Mouse (Mus musculus) right cerebral cortex, postnatal 14 days (tissue): ENCODE measurements at regions not wholly inside any gene's neighbourhood (a gene's known extent, or its start where the extent isn't known, plus 50 kb on each side); places are given as distances from the start of the nearest gene placed in this dataset.

Experiments used
- DNase-seq: peaks from one replicate; pipeline ENCODE4 v3.0.0; 2022

- DNase-seq = no peak
Observed at GRCm38 (mm10) chr12:27283964-27284363, 58.4 kb downstream of the Sox11 start.

GRCm38 (mm10) chr12:27261965-27262364 is 80.4 kb downstream of the Sox11 start:
- DNase-seq = no peak

DNA sequence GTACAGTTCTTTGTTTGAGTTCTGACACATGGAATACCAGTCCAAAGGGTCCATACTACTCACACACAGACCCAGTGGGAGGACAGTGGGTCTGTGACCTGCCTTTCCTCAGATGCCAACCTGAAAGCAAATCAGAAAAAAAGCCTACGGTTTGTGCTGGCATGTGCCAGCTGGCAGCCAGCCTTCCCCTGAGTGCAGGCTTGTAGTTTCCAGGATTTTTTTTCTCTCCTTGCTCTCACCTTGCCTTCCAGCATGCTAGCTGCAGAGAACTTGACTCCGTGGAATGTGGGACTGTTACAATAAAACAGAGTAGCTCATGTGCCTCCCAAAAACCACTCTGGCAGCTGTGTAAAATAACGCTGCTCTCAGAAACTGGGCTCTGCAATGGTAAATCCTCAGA is 88.2 kb downstream of the Sox11 start:
- no peak for DNase-seq

GRCm38 (mm10) chr12:27251521-27251920 is 90.9 kb downstream of the Sox11 start:
- DNase-seq = no peak

DNA sequence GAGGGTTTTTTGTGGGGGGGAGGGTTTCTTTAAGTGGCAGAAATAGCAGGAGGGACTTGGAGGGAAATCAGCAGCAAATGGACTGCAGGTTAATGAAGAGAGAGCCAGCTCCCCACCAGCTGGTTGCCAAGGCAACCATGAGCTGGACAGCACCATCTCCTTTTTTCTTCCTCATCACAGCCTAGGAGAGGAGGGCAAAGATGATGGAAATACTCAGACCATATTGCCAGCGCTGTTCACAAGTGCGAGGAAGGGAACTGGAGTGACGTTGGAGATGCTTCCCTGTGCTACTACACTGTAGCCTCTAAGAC is 93.9 kb downstream of the Sox11 start:
- DNase-seq = peak; percentile 8

- DNase-seq = peak; percentile 7
Observed at GRCm38 (mm10) chr12:27247756-27248544, 94.4 kb downstream of the Sox11 start.

GRCm38 (mm10) chr12:27235748-27236147 is 106.6 kb downstream of the Sox11 start:
- no peak for DNase-seq

GRCm38 (mm10) chr12:27221541-27221940 is 120.8 kb downstream of the Sox11 start:
- no peak for DNase-seq

- no peak for DNase-seq
Observed at GRCm38 (mm10) chr12:27201191-27201590, 141.2 kb downstream of the Sox11 start.

DNA sequence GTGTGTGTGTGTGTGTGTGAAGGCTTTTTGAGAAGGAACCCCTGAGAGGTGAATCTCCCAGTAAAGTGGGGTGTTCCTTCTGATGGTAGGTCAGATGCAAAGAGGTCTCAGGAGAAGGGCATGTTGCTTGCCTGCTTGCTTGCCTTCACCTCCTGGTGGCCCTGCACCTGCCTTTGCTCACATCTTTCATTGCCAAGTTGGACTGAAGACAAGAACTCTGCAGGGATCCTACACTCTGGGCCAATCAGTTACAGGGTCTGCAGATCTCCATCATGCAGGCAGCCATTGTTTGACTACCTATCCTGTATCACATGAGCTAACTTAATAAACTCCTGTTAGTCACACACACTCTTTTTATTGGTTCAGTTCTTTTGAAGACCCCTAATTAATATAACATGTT is 148.4 kb downstream of the Sox11 start:
- no peak for DNase-seq

DNA sequence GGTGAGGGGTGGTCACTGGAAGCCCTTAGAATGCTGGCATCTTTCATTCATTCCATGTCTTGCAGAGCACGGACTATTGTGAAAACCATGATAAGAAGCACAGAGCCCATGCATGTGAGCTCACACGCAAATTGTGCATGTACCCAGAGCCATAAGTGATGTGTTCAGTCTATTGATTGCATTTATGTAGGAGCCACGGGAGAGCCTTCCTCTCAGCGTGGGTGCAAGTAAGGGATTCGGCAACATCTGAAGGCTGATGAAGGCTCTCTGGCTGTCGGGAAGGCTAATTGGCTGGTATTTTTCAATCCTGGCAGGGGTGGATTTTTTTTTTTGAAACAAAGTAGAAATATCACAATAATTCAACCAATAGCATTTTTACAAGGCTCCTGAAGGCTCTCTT is 150.5 kb downstream of the Sox11 start:
- no peak for DNase-seq

- DNase-seq = no peak
Observed at GRCm38 (mm10) chr12:27187480-27187879, 154.9 kb downstream of the Sox11 start.

GRCm38 (mm10) chr12:27182397-27183375 is 159.7 kb downstream of the Sox11 start:
- no peak for DNase-seq

GRCm38 (mm10) chr12:27173561-27173960 is 168.8 kb downstream of the Sox11 start:
- DNase-seq = no peak

GRCm38 (mm10) chr12:27173151-27173550 is 169.2 kb downstream of the Sox11 start:
- DNase-seq = no peak

DNA sequence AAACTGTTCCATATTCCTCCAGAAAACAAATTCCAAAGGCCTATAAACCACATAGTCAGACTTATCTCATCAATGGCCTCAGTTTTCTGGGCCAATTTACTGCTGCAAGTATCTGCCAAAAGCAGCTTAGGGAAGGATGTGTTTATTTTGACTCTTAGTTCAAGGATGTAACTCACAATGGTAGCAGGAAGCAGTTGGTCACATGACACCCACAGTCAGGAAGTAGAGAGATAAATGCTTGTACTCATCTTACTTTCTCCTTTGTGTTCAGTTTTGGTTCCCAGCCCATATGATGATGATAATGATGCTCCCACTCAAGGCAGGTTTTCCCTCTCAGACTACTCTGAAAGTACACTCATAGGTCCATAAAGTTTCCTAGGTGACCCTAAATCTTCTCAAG is 170.8 kb downstream of the Sox11 start:
- DNase-seq = no peak

DNA sequence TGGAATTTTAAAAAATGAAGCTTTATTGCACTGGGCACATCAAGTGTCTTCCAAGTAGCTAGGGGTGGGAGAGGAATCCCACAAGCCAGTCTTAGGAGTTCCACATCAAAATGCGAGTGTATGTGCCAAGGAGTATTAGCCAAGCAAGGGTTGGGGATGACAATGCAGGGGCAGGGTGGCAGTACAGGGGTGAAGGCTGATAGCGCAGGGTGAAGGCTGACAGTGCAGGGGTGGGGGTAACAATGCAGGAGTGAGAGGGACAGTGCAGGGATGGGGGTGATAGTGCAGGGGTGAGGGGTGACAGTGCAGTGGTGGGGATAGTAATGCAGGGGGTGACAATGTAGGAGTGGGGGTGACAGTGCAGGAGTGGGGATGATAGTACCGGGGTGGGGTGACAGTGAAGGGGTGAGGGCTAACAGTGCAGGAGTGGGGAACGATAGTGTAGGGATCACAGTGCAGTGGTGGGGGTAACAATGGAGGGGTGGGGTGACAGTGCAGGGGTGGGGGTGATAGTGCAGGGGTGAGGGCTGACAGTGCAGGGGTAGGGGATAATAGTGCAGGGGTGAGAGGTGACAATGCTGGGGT is 177.4 kb downstream of the Sox11 start:
- DNase-seq = no peak

DNA sequence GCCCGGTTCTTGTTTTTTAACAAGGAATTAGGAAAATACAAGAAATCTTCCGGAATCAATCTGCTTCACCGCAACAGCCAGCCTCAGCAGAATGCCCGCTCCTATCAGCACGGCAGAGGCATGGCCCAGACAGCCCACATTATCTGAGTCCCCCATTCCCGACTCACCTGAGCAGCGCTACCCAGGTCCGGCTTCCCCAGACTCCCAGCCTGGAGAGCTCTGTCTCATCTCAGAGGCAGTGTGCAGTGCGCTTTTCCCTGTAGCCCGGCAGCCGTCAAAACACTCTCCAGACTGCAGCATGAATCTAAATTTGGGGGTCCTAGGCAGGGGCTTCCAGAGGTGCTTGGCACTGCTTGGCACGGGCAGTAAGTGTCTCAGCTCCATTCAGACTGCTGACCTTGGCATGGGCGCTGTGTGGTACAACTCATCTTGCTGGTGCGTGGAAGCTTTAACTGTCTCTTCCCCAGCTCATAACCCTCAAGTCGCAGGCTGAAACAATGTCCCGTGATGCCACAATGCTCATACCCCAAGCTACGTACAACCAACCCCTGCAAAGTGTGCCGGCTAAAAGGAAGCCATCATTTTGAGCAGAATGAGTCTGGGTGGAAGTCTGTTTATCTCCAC is 182.2 kb downstream of the Sox11 start:
- DNase-seq = peak; percentile 32

- peak; percentile 25 for DNase-seq
Observed at GRCm38 (mm10) chr12:27159416-27160062, 182.8 kb downstream of the Sox11 start.

DNA sequence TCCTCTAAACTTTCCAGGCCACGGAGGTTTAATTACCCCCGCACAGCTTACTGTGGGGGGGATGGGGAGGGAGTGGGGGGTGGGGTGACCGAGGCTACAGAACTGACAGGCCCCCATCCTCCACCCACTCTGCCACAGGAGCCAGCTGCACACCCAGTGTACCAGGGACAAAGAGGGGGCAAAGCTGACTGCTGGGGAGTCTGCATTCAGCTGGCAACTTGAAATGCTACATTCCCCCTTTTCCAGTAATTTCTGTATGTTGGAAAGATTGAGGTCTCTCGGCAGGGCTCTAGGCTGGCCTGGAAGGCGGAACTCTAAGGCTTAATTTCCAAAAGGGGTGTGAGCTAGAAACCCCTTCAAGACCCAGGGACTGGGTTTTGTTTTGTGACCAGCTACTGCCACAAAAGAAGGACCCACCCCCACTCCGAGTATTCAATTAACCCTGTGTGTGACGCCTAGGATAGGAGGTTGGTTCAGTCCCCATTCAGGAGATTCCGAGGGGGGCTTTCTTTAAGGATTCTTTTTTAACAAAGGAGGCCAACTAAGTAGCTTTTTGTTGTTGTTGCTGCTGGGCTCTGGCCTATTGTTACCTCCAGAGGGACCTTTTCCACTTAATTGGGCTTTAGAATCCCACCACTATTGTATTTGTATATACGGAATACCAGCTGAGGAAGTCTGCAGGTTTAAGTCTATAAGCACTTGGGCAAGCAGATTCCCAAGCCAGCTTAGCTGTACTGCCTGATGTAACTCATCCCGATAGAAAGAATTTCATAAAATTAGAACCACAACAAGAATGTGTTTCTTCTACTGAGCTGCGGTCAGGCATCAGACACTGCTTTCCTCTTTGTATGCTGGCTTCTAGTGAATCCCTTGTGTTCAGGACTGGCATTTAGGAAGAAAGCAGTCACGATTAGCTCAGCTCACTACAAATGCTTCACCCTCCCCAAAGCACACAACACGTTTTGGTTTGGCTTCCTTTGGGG is 191.2 kb downstream of the Sox11 start:
- DNase-seq = no peak

GRCm38 (mm10) chr12:27143310-27143709 is 199.1 kb downstream of the Sox11 start:
- DNase-seq = no peak
